Mouse (Mus musculus): ENCODE data around the gene Olfr364-ps1.

Olfr364-ps1 gene

DNA sequence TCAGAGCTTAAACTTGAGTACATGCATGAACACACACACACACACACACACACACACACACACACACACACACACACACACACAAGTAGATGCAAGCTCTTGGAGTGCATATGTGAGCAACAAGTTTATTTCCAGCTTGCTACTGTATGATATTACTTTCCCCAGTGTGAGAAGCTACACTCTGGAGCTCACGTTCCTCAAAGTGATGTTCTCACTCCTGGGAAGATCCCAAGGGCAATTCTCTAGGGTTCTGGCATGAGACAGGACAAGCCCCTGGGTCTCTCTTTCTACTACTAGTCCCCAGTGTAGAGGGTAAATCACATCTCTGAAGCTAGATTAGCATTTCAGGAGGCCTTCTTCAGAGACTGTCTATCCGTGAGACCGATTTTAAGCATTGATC lies at the start of gene Olfr364-ps1:
Gene Olfr364-ps1 (plus strand): TSS at position 301 of the 400 bp plus-strand sequence.
- no peak for DNase-seq (ENCODE audit: low spot score in 2 of 2)

DNA sequence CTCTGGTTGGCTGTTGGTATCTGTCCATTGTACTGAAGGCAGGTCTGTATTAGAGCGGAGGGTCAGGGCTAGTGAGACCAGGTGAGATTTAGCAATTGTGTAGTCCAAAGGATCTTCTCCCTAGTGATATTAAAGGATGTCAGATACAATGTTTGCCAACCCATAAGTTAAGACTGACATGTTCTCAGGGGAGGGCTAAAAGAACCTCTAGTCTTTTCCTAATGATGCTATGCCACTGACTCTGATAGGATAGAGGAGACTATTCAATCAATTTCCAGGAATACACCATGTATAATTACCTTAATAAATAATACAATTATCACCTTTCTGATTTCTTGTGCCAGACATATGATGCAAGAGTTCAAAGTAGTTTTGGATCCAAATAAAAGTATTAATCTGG lies 21.3 kb upstream of the Olfr364-ps1 start, which contains the start of gene Olfr362:
Gene Olfr362 (minus strand): TSS at position 101 of the 400 bp plus-strand sequence.
- no peak for DNase-seq (ENCODE audit: low spot score in 2 of 2)

DNA sequence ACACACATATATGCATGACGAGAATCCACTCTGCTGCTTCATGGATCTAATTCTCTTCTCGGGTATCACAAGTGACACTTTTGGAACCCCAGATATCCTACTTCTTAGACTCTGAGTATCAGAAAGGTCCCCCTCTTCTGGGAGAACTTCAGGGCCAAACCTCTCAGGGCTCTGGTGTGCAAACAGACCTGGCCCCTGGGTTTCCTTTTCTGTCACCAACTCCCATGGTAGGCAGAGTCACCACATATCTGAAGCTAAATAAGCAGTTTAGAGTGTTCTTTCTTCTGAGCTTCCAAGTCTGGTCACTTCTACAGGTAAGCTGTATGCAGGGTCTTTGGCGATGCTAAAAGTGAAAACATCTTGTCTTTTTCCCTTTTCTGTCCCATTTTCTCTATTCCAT lies 48.8 kb downstream of the Olfr364-ps1 start, which contains the start of gene Olfr365:
Gene Olfr365 (plus strand): TSS at position 301 of the 400 bp plus-strand sequence.
- no peak for DNase-seq (ENCODE audit: low spot score in 2 of 2)
